Mouse (Mus musculus): ENCODE results near the gene Fgd3. TPM values are rescaled to one million over a fixed set of nuclear protein-coding genes. Genes with fewer than 3 reads are reported as not detected.
A peak's percentile ranks its signal among the peaks of the same experiment; 100 is the strongest.

The Fgd3 gene
- total RNA-seq, 4 experiments from 2014 or later: 0.34 to 1.5 (median 0.98) TPM

DNA sequence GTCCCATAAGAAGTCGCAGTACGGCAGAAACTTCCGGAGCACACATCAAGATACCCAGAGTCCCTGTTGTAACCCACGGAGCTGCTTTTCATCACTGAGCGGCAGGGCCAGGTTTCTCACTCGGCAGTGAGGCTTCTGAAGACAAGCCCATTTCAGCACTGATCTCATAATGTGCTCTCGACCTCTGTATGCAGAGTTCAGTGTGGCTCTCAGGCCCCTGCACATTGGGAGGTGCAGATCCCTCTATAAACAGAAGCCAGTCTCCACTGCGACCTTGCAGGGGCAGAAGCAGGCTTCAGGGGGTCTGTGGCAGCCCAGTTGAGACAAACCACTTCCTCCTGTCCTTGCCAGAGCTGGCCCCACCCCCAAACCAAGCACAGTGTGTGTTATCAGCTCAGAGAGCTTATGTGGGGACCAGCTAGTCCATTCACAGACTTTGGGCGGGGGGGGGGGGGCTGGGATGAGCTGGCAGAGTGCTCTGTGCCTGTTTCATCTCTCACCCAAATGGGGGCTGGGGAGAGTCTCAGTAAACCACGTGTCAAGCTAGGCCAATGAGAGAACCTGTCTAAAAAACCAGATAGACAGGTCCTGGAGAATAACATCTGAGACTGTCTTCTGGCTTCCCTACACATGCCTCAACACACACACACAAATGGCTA, 12.7 kb downstream of the Fgd3 start:
- no peak for DNase-seq (ENCODE audit: low spot score in 2 of 2)

DNA sequence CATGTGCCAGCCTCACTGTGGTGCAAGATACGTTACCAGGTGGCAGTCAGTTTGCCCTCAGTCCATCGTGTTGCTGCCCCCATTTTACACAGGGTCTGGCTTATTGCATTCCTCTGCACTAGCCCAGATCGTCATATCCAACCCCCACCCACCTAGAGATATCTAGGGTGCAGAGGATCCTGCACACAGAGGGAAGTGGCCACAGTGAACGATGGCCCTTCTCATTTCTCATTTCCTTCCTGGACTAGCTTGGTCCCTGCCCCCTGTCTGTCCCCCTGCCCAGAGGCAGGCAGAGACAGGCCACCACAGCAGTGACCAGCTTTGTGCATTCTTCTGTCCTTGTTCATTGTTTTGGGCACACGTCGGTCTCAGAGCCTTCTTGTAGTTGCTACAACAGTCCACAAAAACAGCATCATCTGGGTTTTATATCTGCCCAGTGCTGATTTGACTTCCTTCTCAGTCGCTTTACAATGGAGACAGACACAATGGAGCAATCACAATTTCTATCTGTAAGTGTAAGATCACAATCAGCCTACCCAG, 13.3 kb downstream of the Fgd3 start:
- DNase-seq (ENCODE audit: low spot score in 2 of 2): no peak

DNA sequence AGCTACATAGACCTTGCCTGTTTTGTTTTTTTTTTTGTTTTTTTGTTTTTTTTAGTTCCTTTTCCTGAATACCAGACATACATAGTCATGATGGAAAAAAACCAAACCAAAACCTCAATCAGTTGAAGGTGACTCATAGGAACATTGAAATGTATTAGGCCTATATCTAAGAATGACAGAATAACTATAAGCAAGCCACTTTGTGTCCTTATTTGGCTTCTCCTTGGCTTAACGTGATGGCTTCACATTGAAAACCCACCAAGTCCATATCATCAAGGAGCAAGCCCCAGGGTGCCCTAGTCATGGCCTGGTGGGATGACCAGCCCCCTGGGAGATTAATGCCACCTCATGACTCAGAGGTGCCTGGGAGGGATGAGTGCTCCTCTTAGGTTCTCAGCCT, 19.3 kb downstream of the Fgd3 start:
- no peak for DNase-seq (ENCODE audit: low spot score in 2 of 2)

DNA sequence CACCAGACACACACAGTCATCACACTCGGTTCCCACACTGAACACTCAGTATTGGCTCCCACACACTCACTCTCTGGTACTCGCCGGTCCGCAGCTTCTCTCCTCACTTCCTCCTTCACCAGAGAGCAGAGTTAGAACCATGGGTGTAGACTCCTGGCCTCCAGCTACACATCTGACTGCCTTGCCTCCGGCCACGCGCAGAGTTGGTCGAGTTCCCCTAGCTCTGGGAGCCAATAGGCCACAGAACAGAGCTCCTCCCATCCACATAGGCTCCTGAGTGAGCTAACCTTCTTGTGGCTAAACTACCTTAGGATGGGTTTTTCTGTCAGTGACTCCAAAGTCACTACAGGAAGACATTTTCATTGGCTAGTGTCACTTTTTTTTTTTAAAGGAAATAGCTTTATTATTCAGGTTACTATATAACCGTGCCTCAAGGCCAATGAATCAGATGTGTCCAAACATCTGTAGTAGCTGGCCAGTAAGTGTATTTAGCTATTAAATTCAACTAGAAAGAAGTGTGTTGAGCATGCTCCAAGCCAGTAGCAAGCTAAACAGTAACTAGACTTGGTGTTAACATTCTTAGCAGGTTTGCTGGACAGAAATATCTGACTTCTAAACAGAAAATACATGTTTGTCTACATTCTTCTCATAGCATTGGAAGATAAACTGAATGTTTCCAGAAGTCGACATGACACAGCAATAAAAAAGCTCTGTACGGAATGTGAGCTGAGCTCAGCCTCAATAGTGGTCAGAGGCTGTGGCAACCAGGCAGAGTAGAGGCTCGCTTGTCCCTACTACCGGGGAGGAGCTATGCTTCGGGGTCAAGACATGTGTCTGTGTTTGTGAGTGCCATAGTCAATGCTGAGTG, 21.4 kb downstream of the Fgd3 start:
- DNase-seq (ENCODE audit: low spot score in 2 of 2): no peak

DNA sequence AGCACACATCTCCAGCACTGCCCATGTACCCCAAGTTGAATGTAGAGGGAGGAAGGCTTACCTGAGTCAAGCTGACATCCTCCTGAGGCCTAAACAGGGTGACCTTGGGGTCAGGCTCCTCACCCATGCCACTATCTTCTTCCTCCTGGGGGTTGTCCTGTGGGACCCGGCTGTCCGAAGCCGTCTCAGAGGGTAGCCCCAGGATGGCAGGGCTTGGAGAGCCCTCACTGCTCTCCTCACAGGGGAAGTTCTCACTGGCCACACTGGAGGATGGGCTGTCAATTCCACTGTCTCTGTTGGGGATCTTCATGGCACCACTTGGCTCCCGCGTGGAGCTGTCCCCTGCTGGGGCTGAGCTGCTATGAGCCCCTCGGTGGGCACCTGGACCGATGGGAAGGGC, 23.8 kb downstream of the Fgd3 start:
- no peak for DNase-seq (ENCODE audit: low spot score in 2 of 2)

DNA sequence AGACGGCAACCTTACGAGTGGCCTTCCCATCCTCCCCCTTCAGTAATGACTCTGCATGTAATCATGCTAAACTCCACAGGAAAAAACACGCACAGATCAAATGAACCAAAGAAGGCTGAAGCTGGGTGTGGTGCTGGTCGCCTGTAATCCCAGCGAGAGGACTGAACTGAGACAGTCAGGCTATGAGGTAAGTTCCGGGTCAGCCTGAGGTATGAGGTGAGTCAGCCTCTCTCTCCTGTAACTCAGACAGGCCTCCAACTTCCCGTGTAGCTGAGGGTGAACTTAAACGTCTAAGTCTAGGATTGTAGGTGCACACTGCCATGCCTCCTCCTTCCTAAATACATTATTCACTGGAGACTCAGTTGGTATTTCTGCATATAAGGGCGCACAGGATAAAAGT, 26.0 kb downstream of the Fgd3 start:
- DNase-seq (ENCODE audit: low spot score in 2 of 2): no peak

DNA sequence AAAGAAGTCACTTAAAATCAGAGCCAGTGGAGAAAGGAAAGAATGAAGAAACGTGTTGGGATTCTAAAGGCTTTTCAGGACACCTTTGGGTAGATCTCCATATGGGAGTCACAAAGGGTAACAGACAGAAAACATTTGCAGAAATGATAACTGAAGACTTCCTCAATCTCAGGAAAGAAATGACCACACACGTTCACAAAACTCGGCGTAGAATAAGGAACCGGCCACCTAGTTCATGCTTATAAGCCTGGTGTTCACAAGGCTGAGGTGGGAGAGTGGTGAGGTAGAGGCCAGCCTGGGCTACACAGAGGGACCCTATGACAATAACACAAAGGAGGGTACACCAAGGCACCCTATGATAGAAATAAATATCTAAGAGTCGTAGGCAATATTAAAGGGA, 28.2 kb downstream of the Fgd3 start:
- no peak for DNase-seq (ENCODE audit: low spot score in 2 of 2)

DNA sequence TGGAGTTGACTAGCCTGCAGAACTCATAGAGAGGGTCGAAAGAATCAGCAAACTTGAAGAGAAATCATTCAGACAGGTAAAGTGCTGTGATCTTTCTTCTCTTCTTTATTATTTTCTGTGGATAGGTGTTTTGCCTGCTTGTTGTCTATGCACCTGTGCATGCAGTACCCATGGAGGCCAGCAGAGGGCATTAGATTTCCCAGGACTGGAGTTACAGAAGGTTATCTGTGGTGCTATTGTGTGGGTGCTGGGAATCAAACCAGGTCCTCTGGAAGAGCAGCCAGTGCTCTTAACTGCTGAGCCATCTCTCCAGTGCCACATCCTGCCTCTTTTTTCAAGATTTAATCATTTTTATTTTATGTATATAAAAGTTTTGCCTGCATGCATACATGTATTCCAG, 28.7 kb downstream of the Fgd3 start:
- DNase-seq (ENCODE audit: low spot score in 2 of 2): no peak

DNA sequence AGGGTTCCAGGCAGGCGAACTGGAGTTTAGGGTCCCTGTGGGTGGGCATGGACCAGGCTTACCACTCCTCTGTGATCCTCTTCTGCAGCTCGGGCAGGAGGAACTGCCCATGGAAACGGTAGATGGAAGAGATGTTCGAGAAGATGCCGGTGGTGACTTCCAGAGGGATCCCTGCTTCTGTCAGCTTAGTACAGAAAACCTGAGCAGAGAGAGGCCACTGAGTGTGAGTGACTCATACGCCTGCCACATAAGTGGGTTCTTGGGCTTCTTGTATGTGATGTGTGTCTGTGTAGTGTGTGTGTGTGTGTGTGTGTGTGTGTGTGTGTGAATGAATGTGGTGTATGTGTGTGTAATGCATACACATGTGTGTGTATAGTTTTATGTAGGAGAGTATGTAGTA, 32.9 kb downstream of the Fgd3 start:
- DNase-seq (ENCODE audit: low spot score in 2 of 2): no peak

DNA sequence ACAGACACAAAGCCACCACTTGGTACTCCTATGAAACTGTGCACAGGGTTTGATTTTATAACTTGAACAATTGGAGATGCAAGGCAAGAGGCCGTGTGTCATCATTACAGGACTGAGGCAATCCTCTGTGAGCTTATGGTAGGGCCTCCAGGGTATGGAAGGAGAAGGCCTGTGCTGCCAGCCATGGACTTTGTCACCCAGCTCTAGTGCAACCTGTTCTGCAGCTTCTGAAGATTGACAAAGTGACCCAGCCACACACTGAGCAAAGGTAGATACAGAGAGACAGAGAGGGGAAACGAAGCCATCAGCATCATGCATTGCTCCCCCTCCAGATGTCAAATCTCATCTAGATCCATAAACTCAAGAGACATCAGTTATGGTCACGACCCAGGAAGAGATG, 33.4 kb downstream of the Fgd3 start:
- DNase-seq (ENCODE audit: low spot score in 2 of 2): no peak

DNA sequence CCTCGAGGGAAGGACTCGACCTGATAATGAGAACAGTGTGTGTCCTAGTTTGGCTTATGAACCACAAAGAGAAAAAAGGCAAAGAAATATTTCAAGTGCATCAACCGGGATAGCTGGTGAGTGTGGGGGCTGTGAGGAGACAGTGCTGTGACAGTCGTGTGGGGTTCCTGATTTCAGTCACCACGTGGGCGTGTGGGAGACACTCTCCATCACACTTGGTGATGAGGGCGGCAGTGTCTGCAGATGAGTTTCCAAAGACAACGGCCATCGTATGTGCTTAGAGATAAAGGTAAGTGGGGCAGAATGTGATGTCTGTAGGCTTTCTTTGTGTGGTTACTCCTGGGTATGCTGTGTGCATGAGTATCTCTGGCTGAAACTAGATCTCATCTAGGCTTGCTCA, 36.4 kb downstream of the Fgd3 start:
- no peak for DNase-seq (ENCODE audit: low spot score in 2 of 2)

DNA sequence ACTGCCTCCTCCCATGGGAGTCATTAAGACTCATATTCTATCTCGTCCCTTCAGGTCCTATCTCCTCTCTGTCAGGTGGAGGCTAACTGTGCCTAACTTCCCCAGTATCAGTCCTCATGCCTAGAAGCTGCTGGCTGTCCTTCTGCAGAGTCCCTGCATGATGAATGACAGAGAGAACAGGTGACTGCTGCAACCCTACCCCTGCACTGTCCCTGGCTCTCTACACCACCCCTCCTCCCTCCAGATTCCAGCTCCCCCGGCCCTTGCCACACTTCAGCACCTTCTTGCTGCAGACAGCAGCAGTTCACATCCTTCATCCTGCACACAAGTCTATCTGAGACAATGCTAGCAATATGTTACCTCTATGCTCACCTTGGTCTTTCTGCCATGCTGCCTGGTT, 37.9 kb downstream of the Fgd3 start:
- DNase-seq (ENCODE audit: low spot score in 2 of 2): peak; percentile 34 to 54

DNA sequence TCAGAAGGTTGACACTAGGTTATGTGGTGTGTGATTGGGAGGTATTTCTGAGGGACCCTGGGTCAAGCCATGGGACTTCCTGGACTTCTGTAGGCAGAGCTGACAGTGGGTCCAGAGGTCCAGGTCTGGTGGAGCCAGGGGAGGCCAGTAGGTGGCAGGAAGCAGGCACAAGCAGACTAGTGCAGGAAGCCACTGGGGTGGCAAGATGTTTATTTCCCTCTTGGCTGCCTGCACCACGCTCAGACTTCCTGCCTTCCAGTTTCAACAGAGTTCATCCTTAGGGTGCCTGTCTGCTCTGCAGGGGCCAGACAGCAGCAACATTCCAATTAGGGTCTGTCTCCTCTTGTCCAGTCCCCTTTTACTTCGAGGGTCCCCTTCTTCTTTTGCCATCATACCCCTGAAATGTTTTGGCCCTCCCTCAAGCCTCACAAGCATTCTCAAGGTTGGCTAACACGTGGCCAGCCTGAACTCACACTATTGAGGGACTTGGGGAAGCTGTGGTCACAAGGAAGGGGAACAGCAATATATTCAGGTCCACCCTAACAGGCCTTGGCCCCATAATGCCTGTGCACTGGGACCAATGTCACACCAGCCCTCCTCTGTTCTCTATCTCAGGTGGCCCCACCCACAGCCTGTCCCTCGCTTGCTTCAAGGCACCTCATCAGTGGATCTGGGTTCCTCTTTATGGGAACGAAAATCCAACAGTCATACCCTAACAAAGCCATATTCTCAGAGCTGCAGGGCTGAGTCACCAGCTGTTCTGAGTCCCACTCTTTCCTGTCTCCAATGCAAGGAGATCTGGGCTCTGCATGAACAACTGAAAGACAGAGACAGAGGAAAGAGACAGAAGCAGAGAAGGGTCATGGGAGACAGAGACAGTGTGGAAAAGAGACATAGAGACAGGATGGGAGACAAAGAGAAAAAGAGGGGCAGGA, 48.0 kb downstream of the Fgd3 start:
- DNase-seq (ENCODE audit: low spot score in 2 of 2): no peak

DNA sequence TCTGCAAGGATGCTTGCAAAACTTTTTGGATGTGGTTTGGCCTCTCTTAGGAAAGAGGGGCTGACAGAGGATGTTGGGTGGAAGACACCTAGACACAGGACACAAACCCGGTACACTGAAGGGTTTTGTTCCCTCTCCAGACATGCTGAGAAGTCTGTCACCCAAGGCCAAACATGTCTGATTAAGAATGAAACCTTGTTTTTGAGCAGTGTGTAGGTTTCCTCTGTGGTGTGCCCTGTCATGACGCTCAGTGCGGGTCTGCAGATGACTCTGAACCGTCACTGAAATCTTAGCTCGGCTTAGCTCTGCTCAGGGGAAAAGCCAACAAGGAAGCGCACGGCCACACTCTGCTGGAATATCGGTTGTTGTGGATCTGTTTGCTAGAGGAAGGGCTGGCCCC, 49.6 kb downstream of the Fgd3 start:
- no peak for DNase-seq (ENCODE audit: low spot score in 2 of 2)

DNA sequence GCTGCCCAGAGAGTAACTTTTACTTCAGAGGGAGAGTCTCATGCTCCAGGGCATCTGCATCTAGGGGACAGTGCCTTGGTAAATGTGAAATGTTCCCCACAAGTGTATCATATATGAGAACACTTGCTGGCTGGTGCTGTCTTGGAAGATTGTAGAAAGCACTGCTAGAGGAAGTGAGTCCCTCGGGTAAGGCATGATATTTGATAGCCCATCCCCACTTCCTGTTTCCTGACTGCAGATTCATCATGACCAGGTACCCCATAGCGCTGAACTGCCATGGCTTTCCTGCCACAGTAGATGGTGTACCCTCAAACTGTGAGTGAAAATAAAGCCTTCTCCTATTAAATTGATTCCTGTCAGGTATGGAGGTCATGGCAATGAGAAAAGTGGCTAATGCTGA, 52.5 kb downstream of the Fgd3 start:
- DNase-seq (ENCODE audit: low spot score in 2 of 2): no peak

DNA sequence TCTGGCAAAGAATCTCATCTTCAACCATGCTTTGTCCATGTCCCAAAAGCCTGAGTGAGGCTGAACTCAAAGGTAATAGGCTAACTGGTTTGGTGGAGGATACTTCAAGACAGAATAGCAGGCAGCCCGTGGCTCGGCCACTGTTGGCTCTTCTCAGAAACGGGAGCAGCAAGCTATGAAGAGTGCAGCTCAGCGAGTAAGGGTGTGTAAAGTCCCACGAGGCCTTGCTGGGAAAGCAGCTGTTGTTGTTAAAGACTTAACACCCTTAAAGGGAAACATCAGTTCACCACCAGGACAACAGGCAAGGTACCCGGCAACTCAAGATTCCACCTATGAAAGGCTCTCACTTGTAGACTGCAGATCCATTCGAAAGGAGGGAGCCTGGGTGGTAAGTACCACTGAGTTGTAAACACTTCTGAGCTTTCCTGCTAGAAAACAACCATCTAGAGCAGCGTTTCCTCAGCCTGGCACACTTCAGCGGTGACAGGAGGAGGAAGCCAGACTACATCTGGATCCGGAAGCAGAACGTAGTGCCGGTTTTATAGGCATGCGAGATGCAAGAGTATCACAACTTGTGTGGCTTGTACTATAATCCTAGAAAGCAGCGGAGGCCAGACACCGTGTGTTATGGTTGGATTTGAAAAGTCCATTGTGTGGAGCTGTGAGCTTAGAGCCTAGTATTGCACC, 59.9 kb downstream of the Fgd3 start:
- DNase-seq (ENCODE audit: low spot score in 2 of 2): no peak

DNA sequence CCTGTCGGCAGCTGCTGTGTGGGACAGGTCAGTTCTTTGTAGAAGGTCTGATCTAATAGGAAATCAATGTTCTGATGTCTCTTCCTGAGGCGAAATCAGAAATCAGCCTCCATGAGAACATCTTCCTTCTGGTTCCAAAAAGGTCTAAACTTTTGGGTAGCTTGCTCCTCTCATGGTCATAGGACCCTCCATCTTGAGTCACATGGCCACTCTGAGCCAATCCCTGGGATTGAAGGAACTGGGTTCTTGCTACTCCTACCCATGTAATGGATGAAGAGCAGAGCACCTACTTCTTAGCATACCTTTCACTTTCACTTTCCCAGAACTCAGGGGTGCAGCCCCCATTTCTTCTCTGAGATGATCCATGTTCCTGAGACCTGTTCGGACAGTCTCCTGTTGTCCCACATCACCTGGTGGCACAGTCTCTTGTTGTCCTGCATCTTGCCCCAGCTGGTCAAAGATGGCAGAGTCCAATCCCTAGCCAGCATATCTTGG, 62.2 kb downstream of the Fgd3 start:
- no peak for DNase-seq (ENCODE audit: low spot score in 2 of 2)

DNA sequence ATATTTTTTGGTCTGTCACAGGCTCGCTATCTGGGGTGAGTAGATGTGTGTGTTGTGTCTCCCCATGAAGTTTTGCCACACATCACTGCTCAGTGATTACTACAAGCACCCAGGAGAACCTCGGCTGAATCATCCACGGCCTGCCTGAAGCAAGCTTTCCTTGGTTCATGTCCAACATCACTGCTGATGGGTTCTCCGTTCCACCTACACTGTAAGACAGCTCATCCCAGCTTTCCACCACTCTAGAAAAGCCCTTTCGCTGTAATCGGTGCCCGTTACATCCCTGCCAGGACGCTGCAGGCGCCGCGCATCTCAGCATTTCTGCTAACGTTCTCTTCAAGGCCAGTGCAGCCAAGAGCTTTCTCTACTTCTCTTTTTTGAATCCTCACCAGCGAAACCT, 67.4 kb downstream of the Fgd3 start:
- no peak for DNase-seq (ENCODE audit: low spot score in 2 of 2)

DNA sequence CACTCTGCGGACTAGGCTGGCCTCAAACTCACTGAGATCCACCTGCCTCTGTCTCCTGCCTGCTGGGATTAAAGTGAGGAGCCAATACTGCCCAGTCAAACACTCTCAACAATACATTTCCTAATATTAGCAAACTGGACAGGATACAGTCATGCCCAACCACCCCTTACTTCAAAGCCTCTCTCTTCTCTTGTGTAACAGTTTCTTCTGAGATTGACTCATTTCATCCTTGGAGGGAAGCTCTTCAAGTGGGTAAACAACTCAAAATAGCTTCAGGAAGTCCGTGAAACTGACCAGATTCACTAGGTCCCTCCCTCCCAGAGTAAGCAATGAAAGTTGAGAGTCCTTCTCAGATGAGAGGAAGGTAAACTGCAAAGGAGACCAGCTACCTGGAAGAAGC, 68.0 kb downstream of the Fgd3 start:
- DNase-seq (ENCODE audit: low spot score in 2 of 2): no peak

DNA sequence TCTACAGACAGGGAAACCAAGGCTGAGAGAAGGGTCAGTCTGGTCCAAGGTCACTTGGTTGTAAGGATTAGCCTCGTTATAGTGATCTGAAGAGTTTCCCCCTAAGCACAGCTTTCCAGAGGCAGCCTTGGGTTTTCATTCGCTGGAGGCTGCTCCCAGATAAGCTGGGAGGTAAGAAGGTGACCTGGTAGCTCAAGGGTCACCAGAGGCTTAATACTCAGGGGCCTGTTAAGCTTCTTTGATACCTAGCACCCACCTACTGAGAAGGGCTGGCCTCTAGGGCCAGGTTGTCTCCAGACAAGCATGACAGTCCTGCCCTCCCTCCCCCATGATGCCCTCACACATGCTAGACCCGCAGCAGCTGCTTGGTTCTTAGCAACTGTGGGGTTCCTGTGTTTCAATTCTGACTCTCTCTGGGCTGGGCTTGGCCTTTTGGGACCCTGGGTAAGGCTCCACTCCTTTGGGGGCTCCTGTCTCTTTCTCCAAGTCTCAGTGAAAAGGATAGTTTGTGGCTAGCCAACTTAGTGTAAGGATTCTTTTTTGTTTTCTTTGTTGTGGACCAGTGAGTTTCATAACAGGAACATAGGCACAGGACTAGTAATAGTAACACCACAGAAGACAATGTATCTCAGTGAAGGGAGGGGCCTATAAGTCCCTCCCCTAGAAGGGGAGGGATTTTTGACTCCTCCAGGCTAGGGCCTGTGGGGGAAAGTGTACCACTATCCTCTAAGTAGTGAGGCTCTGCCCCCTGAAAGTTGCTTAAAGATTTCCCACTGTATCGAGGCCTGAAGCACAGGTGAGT, 69.2 kb downstream of the Fgd3 start:
- no peak for DNase-seq (ENCODE audit: low spot score in 2 of 2)
